Mouse (Mus musculus) ES-E14 (cell line): ENCODE measurements around the gene Hdac7. TPM values are rescaled to one million over a fixed set of nuclear protein-coding genes. Genes with fewer than 3 reads are reported as not detected.

Experiments used
- DNase-seq: peaks from one replicate; pipeline ENCODE4 v3.0.0-alpha.2; 2013; ENCODE audit warnings: low read depth, low spot score
- H3K27ac ChIP-seq: 2 replicates; pipeline ENCODE4 v1.5.1; 2012; ENCODE audit warnings: low read depth, mild to moderate bottlenecking, low read length, moderate library complexity, mixed read lengths; ENCODE audit not compliant: poor library complexity, insufficient read depth, severe bottlenecking
- H3K36me3 ChIP-seq: 2 replicates; pipeline ENCODE4 v1.6.1; 2012; ENCODE audit warnings: mild to moderate bottlenecking, low read length, moderate library complexity, mixed read lengths; ENCODE audit not compliant: control insufficient read depth, poor library complexity, insufficient read depth, severe bottlenecking
- H3K4me1 ChIP-seq, 2 experiments: fragments of 150-350 bp in 1 of 2; sonication (generic) in 1 of 2; 2 replicates each; pipeline ENCODE4 v1.6.1; 2012; ENCODE audit warnings: low read length in 2 of 2, mild to moderate bottlenecking in 1 of 2, mixed read lengths in 1 of 2; ENCODE audit not compliant: control insufficient read depth in 2 of 2, insufficient read depth in 2 of 2, poor library complexity in 1 of 2
- H3K4me3 ChIP-seq, 2 experiments: fragments of 150-350 bp in 1 of 2; sonication (generic) in 1 of 2; 2 replicates each; pipeline ENCODE4 v1.5.1; 2012; ENCODE audit warnings: low read length in 2 of 2, low read depth in 1 of 2, mild to moderate bottlenecking in 1 of 2, mixed read lengths in 1 of 2; ENCODE audit not compliant: insufficient read depth in 1 of 2, poor library complexity in 1 of 2, severe bottlenecking in 1 of 2
- H3K9ac ChIP-seq: 2 replicates; pipeline ENCODE4 v1.6.1; 2012; ENCODE audit warnings: low read depth, mild to moderate bottlenecking, low read length, mixed read lengths; ENCODE audit not compliant: poor library complexity, insufficient read depth, severe bottlenecking
- H3K9me3 ChIP-seq: fragments of 150-350 bp; sonication (generic); 2 replicates; pipeline ENCODE4 v1.6.1; 2012; ENCODE audit warnings: low read depth, mild to moderate bottlenecking, low read length; ENCODE audit not compliant: control insufficient read depth, insufficient read depth
- CHD2 ChIP-seq: IDR thresholded peaks from 2 replicates; pipeline ENCODE4 v1.6.1; 2014; ENCODE audit warnings: mild to moderate bottlenecking, low read depth, low read length, inconsistent platforms
- HCFC1 ChIP-seq: IDR thresholded peaks from 2 replicates; pipeline ENCODE4 v1.6.1; 2012; ENCODE audit warnings: low read length, inconsistent platforms, borderline replicate concordance; ENCODE audit not compliant: insufficient read depth
- MAFK ChIP-seq: IDR thresholded peaks from 2 replicates; pipeline ENCODE4 v1.6.1; 2014; ENCODE audit warnings: mild to moderate bottlenecking, low read depth, low read length, inconsistent platforms; ENCODE audit not compliant: insufficient read depth
- ZC3H11A ChIP-seq: IDR thresholded peaks from 2 replicates; pipeline ENCODE4 v1.6.1; 2012; ENCODE audit warnings: low read depth, mild to moderate bottlenecking, inconsistent platforms, low read length, borderline replicate concordance
- ZNF384 ChIP-seq: IDR thresholded peaks from 2 replicates; pipeline ENCODE4 v1.6.1; 2012; ENCODE audit warnings: low read depth, low read length, inconsistent platforms
- in situ Hi-C, 2 experiments: fragments of 600-800 bp; cut with MboI; formaldehyde crosslinking; loops; one replicate each; pipeline ENCODE4 v1.15.1; 2025; ENCODE audit warnings: low sequenced_read_pairs in 2 of 2, inconsistent platforms in 1 of 2; ENCODE audit not compliant: unreplicated experiment in 2 of 2
- total RNA-seq: library from RNA; depleted of rRNA; stranded (reverse); fragments of 300-350 nt; gene quantifications from 2 replicates; pipeline ENCODE4 v1.2.3, GENCODE M21; 2012

Hdac7 gene
- total RNA-seq, 1 experiment, result 7.4 TPM

DNA sequence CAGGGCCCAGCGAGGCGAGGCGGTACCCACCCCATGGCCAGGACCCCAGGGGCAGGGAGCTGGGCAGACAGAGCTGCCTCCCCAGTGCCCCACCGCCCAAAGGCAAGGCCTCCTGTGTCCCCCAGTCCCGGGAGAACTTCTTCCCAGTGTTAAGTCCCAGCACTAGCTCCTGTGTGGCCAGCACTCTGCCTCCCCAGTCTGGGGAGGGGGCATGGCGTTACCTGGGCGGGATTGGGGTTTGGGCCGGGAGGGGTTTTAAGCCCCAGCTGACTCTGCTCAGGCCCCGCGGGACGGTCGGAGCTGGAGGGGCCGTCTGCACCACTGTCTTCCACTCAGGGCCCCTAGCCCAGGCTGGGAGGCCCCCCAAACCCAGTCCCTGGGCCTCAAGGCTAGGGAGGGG, 43.4 kb downstream of the Hdac7 start:
- Histone ChIP-seq H3K4me1 (peaks cover 0 to 7% of the 10 kb centered on the region in 2 experiments; a peak in 1 of 4 replicates), H3K4me3 (peak overlapping the region; percentile 18 to 21; a peak in 1 of 4 replicates), H3K27ac (no peak overlapping the region), H3K9ac (no peak overlapping the region), H3K36me3 (peaks cover 2% of the 10 kb centered on the region; the same call in 1 of the 2 replicates), H3K9me3 (no peaks in the 10 kb centered on the region)
- no peak for DNase-seq
- TF ChIP-seq HCFC1 (no peak), ZC3H11A (no peak), MAFK (no peak), ZNF384 (no peak), CHD2 (no peak)
- in situ Hi-C loops, result no loop called here

GRCm38 (mm10) chr15:97799446-97799845, 44.9 kb downstream of the Hdac7 start:
- H3K27ac ChIP-seq, result no peak overlapping the region
- H3K4me3 ChIP-seq, result no peak overlapping the region
- peaks cover 0 to 7% of the 10 kb centered on the region in 2 experiments; a peak in 1 of 4 replicates for H3K4me1 ChIP-seq
- TF ChIP-seq ZNF384, result no peak
- TF ChIP-seq HCFC1, result no peak
- no peak for TF ChIP-seq MAFK
- TF ChIP-seq ZC3H11A, result no peak
- TF ChIP-seq CHD2, result no peak
- DNase-seq, result no peak
- no peak overlapping the region for H3K9ac ChIP-seq
- no peaks in the 10 kb centered on the region for H3K9me3 ChIP-seq
- H3K36me3 ChIP-seq, result peaks cover 2% of the 10 kb centered on the region; the same call in 1 of the 2 replicates
- in situ Hi-C loops, result no loop called here

GRCm38 (mm10) chr15:97798134-97798533, 46.2 kb downstream of the Hdac7 start:
- Histone ChIP-seq H3K27ac (no peak overlapping the region), H3K9me3 (no peaks in the 10 kb centered on the region), H3K9ac (no peak overlapping the region), H3K4me3 (no peak overlapping the region), H3K4me1 (peaks cover 0 to 7% of the 10 kb centered on the region in 2 experiments; a peak in 1 of 4 replicates), H3K36me3 (peaks cover 2% of the 10 kb centered on the region; the same call in 1 of the 2 replicates)
- no peak for DNase-seq
- in situ Hi-C loops, result no loop called here
- no peak for TF ChIP-seq CHD2
- TF ChIP-seq ZC3H11A, result no peak
- no peak for TF ChIP-seq ZNF384
- no peak for TF ChIP-seq MAFK
- TF ChIP-seq HCFC1, result no peak

DNA sequence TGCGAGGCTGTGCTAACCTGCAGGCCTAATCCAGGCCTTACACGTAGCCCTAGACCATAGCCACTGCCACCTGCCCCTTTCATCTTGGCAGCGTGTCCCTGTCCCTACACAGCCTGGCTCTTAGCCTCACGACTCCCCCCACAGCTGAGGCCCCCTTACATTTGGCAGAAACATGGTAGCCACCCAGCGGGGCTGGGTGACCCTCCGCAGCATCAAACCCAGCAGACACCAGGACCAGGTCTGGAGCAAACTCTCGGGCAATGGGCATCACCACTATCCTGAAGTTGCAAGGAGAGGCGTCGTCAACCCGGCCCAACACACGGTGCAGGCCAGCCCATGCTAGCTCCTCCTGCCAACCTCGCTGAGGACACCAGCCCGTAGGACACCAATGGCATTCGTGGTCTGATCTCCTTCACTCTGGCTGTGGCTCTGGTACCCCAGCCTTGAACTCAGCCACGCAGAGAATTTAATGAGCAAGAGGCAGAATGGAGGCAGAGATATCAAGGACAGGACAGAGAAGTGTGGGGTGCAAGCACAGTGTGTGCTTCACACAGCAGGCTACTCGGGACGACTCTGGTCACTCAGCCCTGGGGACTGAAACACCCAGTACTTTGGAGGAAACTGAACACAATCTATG, 47.5 kb downstream of the Hdac7 start:
- Histone ChIP-seq H3K9me3 (no peaks in the 10 kb centered on the region), H3K27ac (no peak overlapping the region), H3K4me1 (0 out of 4 replicates have a peak, but pooled peaks cover 0 to 2% of the 10 kb centered on the region in 2 experiments), H3K36me3 (peaks cover 2% of the 10 kb centered on the region; the same call in 1 of the 2 replicates), H3K4me3 (no peak overlapping the region), H3K9ac (no peak overlapping the region)
- in situ Hi-C loops, result no loop called here
- DNase-seq, result no peak
- TF ChIP-seq ZNF384, result no peak
- TF ChIP-seq CHD2, result no peak
- TF ChIP-seq HCFC1, result no peak
- TF ChIP-seq ZC3H11A, result no peak
- TF ChIP-seq MAFK, result no peak
